Mouse (Mus musculus) lung, adult 2 months (tissue): Measurements from ENCODE around the gene Actl10.

Source experiments
- CTCF ChIP-seq: fragments of 200-500 bp; IDR thresholded peaks from 2 replicates; pipeline ENCODE4 v1.5.1; 2011; ENCODE audit warnings: mild to moderate bottlenecking, low read length, control low read depth; ENCODE audit not compliant: insufficient read depth
- POLR2A ChIP-seq: fragments of 200-500 bp; IDR thresholded peaks from 2 replicates; pipeline ENCODE4 v1.6.1; 2011; ENCODE audit warnings: low read depth, mild to moderate bottlenecking, control low read depth, low read length, borderline replicate concordance; ENCODE audit errors: extremely low read depth

- TF ChIP-seq CTCF = no peak
- TF ChIP-seq POLR2A = no peak
Observed at GRCm38 (mm10) chr2:154571266-154571665, 19.7 kb downstream of the Actl10 start.
